Mouse (Mus musculus) liver, embryonic 16.5 days (tissue): ENCODE data around the gene Cyp8b1. TPM values are rescaled to one million over a fixed set of nuclear protein-coding genes. Genes with fewer than 3 reads are reported as not detected.
A peak's percentile ranks its signal among the peaks of the same experiment; 100 is the strongest.

Source experiments
- ATAC-seq: fragments of 200-750 bp; cut with Nextera tagmentation; 2 replicates; pipeline ENCODE4 v1.8.0; 2017; ENCODE audit warnings: low read depth, mild to moderate bottlenecking, moderate number of reproducible peaks, moderate library complexity
- H3K27ac ChIP-seq: fragments of 300-500 bp; sonication (generic); 2 replicates; pipeline ENCODE4 v1.5.1; 2014; ENCODE audit warnings: mild to moderate bottlenecking, low read length
- H3K27me3 ChIP-seq: fragments of 300-500 bp; sonication (generic); 2 replicates; pipeline ENCODE4 v1.6.1; 2014; ENCODE audit warnings: low read depth, low read length, mixed read lengths; ENCODE audit not compliant: control insufficient read depth, insufficient read depth
- H3K36me3 ChIP-seq: fragments of 300-500 bp; sonication (generic); 2 replicates; pipeline ENCODE4 v1.6.1; 2014; ENCODE audit warnings: mild to moderate bottlenecking; ENCODE audit not compliant: control insufficient read depth, insufficient read depth
- H3K4me1 ChIP-seq: fragments of 300-500 bp; sonication (generic); 2 replicates; pipeline ENCODE4 v1.6.1; 2014; ENCODE audit warnings: low read depth, low read length, mixed read lengths; ENCODE audit not compliant: control insufficient read depth
- H3K4me2 ChIP-seq: fragments of 300-500 bp; sonication (generic); 2 replicates; pipeline ENCODE4 v1.6.1; 2014; ENCODE audit warnings: low read depth, low read length, mixed read lengths
- H3K4me3 ChIP-seq: fragments of 300-500 bp; sonication (generic); 2 replicates; pipeline ENCODE4 v1.5.1; 2014; ENCODE audit warnings: low read depth, mild to moderate bottlenecking, low read length
- H3K9ac ChIP-seq: fragments of 300-500 bp; sonication (generic); 2 replicates; pipeline ENCODE4 v1.6.1; 2014; ENCODE audit warnings: low read depth, low read length
- H3K9me3 ChIP-seq: fragments of 300-500 bp; sonication (generic); replicated peaks from 2 replicates; pipeline ENCODE4 v1.6.1; 2016; ENCODE audit warnings: low read length; ENCODE audit not compliant: control insufficient read depth
- WGBS: fragments of 180-500 bp; shearing (Covaris S2); extraction: QIAGEN DNeasy Blood & Tissue Kit; methylation state at CpG from one replicate; pipeline ENCODE4 v1.1.7; 2014; ENCODE audit not compliant: insufficient replicate concordance; 5-methylcytosine and 5-hydroxymethylcytosine counted together
- polyA plus RNA-seq: library from polyadenylated mRNA; unstranded; fragments of >200 nt; fragmentation: Nextera tagmentation; extraction: Ambion mirVana; gene quantifications from 2 replicates; pipeline ENCODE4 v1.2.1, GENCODE M21; 2015

The Cyp8b1 gene
- polyA plus RNA-seq, 1 experiment from 2014 or later: 19.0 TPM

- 77% methylated on average over 17 of the region's 17 CpGs for WGBS
- H3K4me2 ChIP-seq: no peak overlapping the region
- ATAC-seq: no peak
Measured at GRCm38 (mm10) chr9:121908321-121908720, 7.8 kb downstream of the Cyp8b1 start.

GRCm38 (mm10) chr9:121907356-121908070 is 8.6 kb downstream of the Cyp8b1 start:
- no peak overlapping the region for H3K4me2 ChIP-seq
- peaks cover 4% of the 10 kb centered on the region for H3K4me1 ChIP-seq
- no peaks in the 10 kb centered on the region for H3K9me3 ChIP-seq
- no peaks in the 10 kb centered on the region for H3K27me3 ChIP-seq
- H3K36me3 ChIP-seq: no peaks in the 10 kb centered on the region
- H3K9ac ChIP-seq: no peak overlapping the region
- H3K4me3 ChIP-seq: no peak overlapping the region
- WGBS: 67% methylated on average over 10 of the region's 10 CpGs
- ATAC-seq: no peak
- no peak overlapping the region for H3K27ac ChIP-seq

More at GRCm38 (mm10) chr9:121908321-121908720, 7.8 kb downstream of the Cyp8b1 start:
- H3K27me3 ChIP-seq: no peaks in the 10 kb centered on the region
- no peaks in the 10 kb centered on the region for H3K36me3 ChIP-seq
- H3K4me1 ChIP-seq: peaks cover 4% of the 10 kb centered on the region
- no peak overlapping the region for H3K27ac ChIP-seq
- no peak overlapping the region for H3K4me3 ChIP-seq
- H3K9me3 ChIP-seq: no peaks in the 10 kb centered on the region
- no peak overlapping the region for H3K9ac ChIP-seq

GRCm38 (mm10) chr9:121906456-121906855 is 9.6 kb downstream of the Cyp8b1 start:
- H3K27ac ChIP-seq: no peak overlapping the region
- no peaks in the 10 kb centered on the region for H3K9me3 ChIP-seq
- no peak overlapping the region for H3K4me2 ChIP-seq
- ATAC-seq: no peak
- no peaks in the 10 kb centered on the region for H3K36me3 ChIP-seq
- H3K4me3 ChIP-seq: no peak overlapping the region
- no peaks in the 10 kb centered on the region for H3K27me3 ChIP-seq
- no peak overlapping the region for H3K9ac ChIP-seq
- 48% methylated on average over 5 of the region's 5 CpGs for WGBS
- peaks cover 4% of the 10 kb centered on the region for H3K4me1 ChIP-seq

- Histone ChIP-seq H3K9ac (no peak overlapping the region), H3K4me3 (no peak overlapping the region), H3K36me3 (no peaks in the 10 kb centered on the region), H3K27ac (peak overlapping the region; percentile 50), H3K27me3 (no peaks in the 10 kb centered on the region), H3K4me1 (peaks cover 4% of the 10 kb centered on the region), H3K9me3 (no peaks in the 10 kb centered on the region), H3K4me2 (no peak overlapping the region)
- ATAC-seq: peak; percentile 43
- 51% methylated on average over 4 of the region's 4 CpGs for WGBS
Measured at GRCm38 (mm10) chr9:121905556-121906185, 10.4 kb downstream of the Cyp8b1 start.

GRCm38 (mm10) chr9:121904946-121905345 is 11.2 kb downstream of the Cyp8b1 start:
- WGBS: 73% methylated on average over 7 of the region's 7 CpGs
- Histone ChIP-seq H3K4me1 (peaks cover 4% of the 10 kb centered on the region), H3K36me3 (no peaks in the 10 kb centered on the region), H3K9me3 (no peaks in the 10 kb centered on the region), H3K27me3 (no peaks in the 10 kb centered on the region), H3K4me3 (no peak overlapping the region), H3K27ac (no peak overlapping the region), H3K4me2 (no peak overlapping the region), H3K9ac (no peak overlapping the region)
- no peak for ATAC-seq

GRCm38 (mm10) chr9:121904319-121904718 is 11.8 kb downstream of the Cyp8b1 start:
- Histone ChIP-seq H3K9me3 (no peaks in the 10 kb centered on the region), H3K4me2 (no peak overlapping the region), H3K27me3 (no peaks in the 10 kb centered on the region), H3K9ac (no peak overlapping the region), H3K4me1 (peaks cover 4% of the 10 kb centered on the region), H3K27ac (peak overlapping the region; percentile 25; the same call in 1 of the 2 replicates), H3K4me3 (no peak overlapping the region), H3K36me3 (no peaks in the 10 kb centered on the region)
- ATAC-seq: no peak
- 43% methylated on average over 4 of the region's 4 CpGs for WGBS

GRCm38 (mm10) chr9:121903476-121904305 is 12.4 kb downstream of the Cyp8b1 start:
- H3K4me2 ChIP-seq: no peak overlapping the region
- peaks cover 4% of the 10 kb centered on the region for H3K4me1 ChIP-seq
- no peaks in the 10 kb centered on the region for H3K27me3 ChIP-seq
- H3K4me3 ChIP-seq: no peak overlapping the region
- no peak for ATAC-seq
- H3K36me3 ChIP-seq: no peaks in the 10 kb centered on the region
- peak overlapping the region; percentile 25; the same call in 1 of the 2 replicates for H3K27ac ChIP-seq
- no peak overlapping the region for H3K9ac ChIP-seq
- no peaks in the 10 kb centered on the region for H3K9me3 ChIP-seq
- WGBS: 64% methylated on average over 8 of the region's 8 CpGs

- no peak overlapping the region for H3K9ac ChIP-seq
- no peak overlapping the region for H3K4me3 ChIP-seq
- peak overlapping the region; percentile 37 for H3K27ac ChIP-seq
- no peak overlapping the region for H3K4me2 ChIP-seq
- 40% methylated on average over 5 of the region's 5 CpGs for WGBS
- peaks cover 4% of the 10 kb centered on the region for H3K4me1 ChIP-seq
- H3K9me3 ChIP-seq: no peaks in the 10 kb centered on the region
- no peaks in the 10 kb centered on the region for H3K36me3 ChIP-seq
- peak; percentile 69 for ATAC-seq
- H3K27me3 ChIP-seq: no peaks in the 10 kb centered on the region
Measured at GRCm38 (mm10) chr9:121901710-121902700, 14.1 kb downstream of the Cyp8b1 start.
